Mouse (Mus musculus) bone marrow macrophage, adult 2 months (primary cell): Measurements from ENCODE around the gene Gm4792. TPM values are rescaled to one million over a fixed set of nuclear protein-coding genes. Genes with fewer than 3 reads are reported as not detected.
A peak's percentile ranks its signal among the peaks of the same experiment; 100 is the strongest.

Experiments
- H3K27ac ChIP-seq: 2 replicates; pipeline ENCODE4 v1.5.1; 2012; ENCODE audit warnings: low read depth, low read length; ENCODE audit not compliant: insufficient read depth
- H3K4me1 ChIP-seq: 2 replicates; pipeline ENCODE4 v1.6.1; 2012; ENCODE audit warnings: low read length; ENCODE audit not compliant: control insufficient read depth, insufficient read depth
- H3K4me3 ChIP-seq: 2 replicates; pipeline ENCODE4 v1.5.1; 2012; ENCODE audit warnings: mild to moderate bottlenecking, low read length, moderate library complexity; ENCODE audit not compliant: insufficient read depth
- CTCF ChIP-seq: IDR thresholded peaks from 2 replicates; pipeline ENCODE4 v1.5.1; 2012; ENCODE audit warnings: low read depth, mild to moderate bottlenecking, low read length, moderate library complexity
- POLR2A ChIP-seq: IDR thresholded peaks from 2 replicates; pipeline ENCODE4 v1.6.1; 2012; ENCODE audit warnings: mild to moderate bottlenecking, low read depth, low read length, borderline replicate concordance
- polyA plus RNA-seq: library from polyadenylated mRNA; stranded (reverse); fragments of >200 nt; gene quantifications from 2 replicates; pipeline ENCODE4 v1.2.4, GENCODE M21; 2012; ENCODE audit not compliant: missing spikeins, insufficient read depth, insufficient read length

Gm4792 gene
- polyA plus RNA-seq, 1 experiment = not detected

- peaks cover 2% of the 10 kb centered on the region; the same call in 1 of the 2 replicates for H3K4me1 ChIP-seq
These were observed 36.5 kb upstream of the Gm4792 start for GRCm38 (mm10) chr10:94335047-94335446.

GRCm38 (mm10) chr10:94333328-94333727 lies 34.8 kb upstream of the Gm4792 start:
- Histone ChIP-seq H3K4me3 (no peak overlapping the region), H3K4me1 (peaks cover 2% of the 10 kb centered on the region; the same call in 1 of the 2 replicates), H3K27ac (no peak overlapping the region)
- TF ChIP-seq CTCF (no peak), POLR2A (no peak)

More at GRCm38 (mm10) chr10:94335047-94335446, 36.5 kb upstream of the Gm4792 start:
- TF ChIP-seq CTCF (no peak), POLR2A (no peak)
- Histone ChIP-seq H3K27ac (no peak overlapping the region), H3K4me3 (no peak overlapping the region)

DNA sequence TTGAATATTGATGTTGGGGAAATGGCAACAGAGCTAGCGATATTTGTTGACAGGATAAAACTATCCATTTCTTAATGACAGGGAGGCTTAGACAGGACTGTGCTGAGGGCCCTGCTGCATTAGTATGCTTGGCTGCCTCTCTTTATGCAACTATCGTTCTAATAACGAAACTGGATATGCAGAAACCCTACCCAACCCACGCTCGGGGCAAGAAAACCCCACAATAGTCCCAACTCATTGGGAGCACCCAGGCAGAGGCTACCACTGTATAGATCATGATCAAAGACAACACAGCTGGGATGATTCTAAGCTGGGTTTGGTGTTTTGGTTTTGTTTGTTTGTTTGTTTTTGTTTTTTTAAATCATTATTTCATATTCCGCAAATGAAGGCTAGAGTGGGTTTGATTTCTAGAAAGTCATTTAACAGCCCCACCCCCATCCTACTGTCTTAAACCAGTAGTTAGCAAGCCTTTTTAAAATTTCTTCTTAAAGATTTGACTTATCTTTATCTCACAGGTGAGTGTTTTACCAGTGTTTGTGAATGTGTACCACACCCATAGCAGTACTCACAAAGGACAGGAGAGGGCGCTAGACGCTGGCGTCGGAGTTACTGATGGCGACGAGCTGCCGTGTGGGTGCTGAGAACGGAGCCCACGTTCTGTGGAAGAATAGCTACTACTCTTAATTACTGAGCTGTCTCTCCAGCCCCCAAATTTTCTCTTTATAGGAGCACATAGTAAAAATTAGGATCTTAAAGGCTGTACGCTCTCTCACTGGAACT lies 34.0 kb upstream of the Gm4792 start:
- Histone ChIP-seq H3K27ac (no peak overlapping the region), H3K4me3 (no peak overlapping the region), H3K4me1 (peaks cover 2% of the 10 kb centered on the region; the same call in 1 of the 2 replicates)
- TF ChIP-seq POLR2A (no peak), CTCF (peak; percentile 40)

DNA sequence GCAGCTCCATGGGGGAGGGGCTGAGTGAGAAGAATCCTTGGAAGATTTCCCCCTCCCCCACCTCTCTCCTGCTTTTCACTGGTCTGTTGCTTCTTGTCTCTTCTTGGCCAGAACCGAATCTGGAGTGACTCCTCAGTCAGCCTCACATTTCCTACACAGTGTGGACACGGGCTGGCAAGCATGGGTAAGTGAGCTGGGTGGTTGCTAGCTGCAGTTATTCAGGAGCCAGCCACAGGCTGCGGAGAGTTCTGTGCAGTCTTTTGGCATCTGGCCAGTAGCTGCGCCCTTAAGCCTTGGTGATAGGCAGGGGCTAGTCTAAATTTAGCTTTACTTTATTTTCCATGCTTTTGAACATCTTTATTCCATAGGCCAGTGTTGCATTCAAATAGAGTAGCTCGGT lies 31.5 kb upstream of the Gm4792 start:
- no peak overlapping the region for H3K27ac ChIP-seq
- peaks cover 2% of the 10 kb centered on the region; the same call in 1 of the 2 replicates for H3K4me1 ChIP-seq
- H3K4me3 ChIP-seq = no peak overlapping the region
- TF ChIP-seq CTCF (no peak), POLR2A (no peak)

DNA sequence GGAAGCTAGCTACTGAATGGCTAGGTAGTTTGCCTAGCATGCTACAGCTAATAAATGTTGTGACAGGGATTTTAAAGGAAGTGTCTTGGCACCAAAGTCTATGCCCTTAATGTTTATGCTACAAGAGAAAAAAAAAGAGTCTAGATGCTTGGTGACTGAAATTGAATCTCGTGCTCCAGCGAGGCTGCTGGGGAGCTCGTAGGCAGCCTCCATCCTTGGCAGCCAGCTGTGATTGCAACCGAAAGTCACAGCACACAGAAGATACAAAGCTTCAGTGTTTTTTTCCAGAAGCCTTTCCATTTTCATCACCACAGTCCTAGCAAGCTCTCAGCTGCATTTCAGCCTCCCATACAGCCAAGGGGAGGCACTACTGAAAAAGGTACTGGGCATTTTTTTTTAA lies 20.1 kb upstream of the Gm4792 start:
- Histone ChIP-seq H3K27ac (no peak overlapping the region), H3K4me1 (peaks cover 2% of the 10 kb centered on the region; the same call in 1 of the 2 replicates), H3K4me3 (no peak overlapping the region)
- no peak for TF ChIP-seq CTCF
- TF ChIP-seq POLR2A = no peak

DNA sequence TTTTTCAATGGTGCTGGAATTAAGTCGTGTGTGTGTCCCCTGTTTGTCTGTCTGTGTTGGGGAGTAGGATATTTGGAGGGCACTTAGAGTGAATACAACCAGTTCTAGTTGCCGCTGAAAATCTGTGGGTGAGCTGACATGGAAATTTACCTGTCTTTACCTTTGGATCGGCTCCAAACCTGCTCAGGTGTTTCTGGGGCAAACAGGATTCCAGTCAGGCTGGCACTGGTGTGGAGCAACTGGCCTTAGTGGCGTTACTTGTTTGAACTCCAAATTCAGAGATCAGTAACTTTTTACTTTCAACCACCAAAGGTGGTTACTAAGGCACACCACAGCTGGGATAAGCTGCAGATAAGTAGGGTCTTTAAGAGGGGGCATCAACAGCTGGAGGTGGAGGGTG lies 14.6 kb upstream of the Gm4792 start:
- no peak overlapping the region for H3K4me3 ChIP-seq
- TF ChIP-seq POLR2A = no peak
- no peak for TF ChIP-seq CTCF

GRCm38 (mm10) chr10:94312007-94312715 lies 13.7 kb upstream of the Gm4792 start:
- H3K4me1 ChIP-seq = 0 out of 2 replicates have a peak, but pooled peaks cover 2% of the 10 kb centered on the region
- H3K27ac ChIP-seq = no peak overlapping the region
- TF ChIP-seq POLR2A (no peak), CTCF (no peak)
- H3K4me3 ChIP-seq = peak overlapping the region; percentile 59

More for the DNA sequence above, 14.6 kb upstream of the Gm4792 start:
- Histone ChIP-seq H3K4me1 (peaks cover 4% of the 10 kb centered on the region; the same call in 1 of the 2 replicates), H3K27ac (no peak overlapping the region)

DNA sequence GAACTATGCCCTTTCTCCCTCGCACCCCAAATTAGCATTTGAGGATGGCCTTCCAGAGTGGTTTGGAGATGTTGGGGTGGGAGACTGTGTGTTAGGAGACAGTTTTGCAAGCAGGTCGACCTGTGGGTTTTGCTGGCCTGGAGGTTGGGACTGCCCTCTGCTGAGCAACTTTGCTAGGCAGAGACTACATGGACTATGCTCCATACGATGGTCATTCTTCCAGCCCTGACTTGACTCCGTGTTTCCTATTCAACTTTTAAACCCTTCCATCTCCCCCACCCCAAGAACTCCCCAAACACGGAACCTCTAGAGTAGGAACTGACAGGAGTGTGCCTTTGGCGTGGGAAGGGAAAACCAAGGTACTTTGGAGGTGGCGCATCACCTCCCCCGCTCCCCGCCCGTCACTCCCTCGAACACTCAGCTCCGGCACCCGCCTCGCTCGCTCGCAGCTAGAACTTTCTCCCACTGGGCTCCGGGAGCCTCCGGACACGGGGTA lies 13.1 kb upstream of the Gm4792 start, which contains the start of gene Tmcc3:
Tmcc3 (plus strand) TSS at position 439 of the 496 bp plus-strand sequence.
- TF ChIP-seq POLR2A (no peak), CTCF (no peak)
- Histone ChIP-seq H3K27ac (no peak within 1 kb of the TSS), H3K4me1 (0 out of 2 replicates have a peak, but pooled peaks cover 2% of the 10 kb centered on the region), H3K4me3 (peak within 1 kb of the TSS; percentile 59)

- no peak overlapping the region for H3K4me3 ChIP-seq
- H3K27ac ChIP-seq = no peak overlapping the region
- TF ChIP-seq CTCF (no peak), POLR2A (no peak)
- H3K4me1 ChIP-seq = 0 out of 2 replicates have a peak, but pooled peaks cover 2% of the 10 kb centered on the region
These were observed 12.2 kb upstream of the Gm4792 start for GRCm38 (mm10) chr10:94310499-94311267.

DNA sequence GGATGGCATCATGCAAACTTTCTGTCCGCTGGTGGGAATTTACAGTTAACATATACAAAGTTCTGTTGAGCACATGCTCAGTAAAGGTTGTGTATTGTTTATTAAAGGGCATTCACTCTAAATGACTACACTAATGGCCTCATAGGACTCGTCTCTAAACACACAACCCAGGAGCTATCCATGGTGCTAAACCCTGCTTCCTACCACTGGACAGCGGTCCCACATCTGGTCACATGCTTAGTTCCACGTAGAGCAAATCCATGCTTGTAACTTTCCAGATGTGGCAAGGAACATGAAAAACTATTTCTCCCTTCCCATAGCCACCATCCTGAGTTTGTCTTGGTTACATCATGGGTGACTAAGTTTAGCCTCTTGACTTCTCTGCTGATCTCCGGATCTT lies 7.0 kb upstream of the Gm4792 start:
- no peak for TF ChIP-seq POLR2A
- TF ChIP-seq CTCF = no peak
- H3K27ac ChIP-seq = no peak overlapping the region
- no peak overlapping the region for H3K4me3 ChIP-seq

More for the DNA sequence above, 7.0 kb upstream of the Gm4792 start:
- H3K4me1 ChIP-seq = no peaks in the 10 kb centered on the region
